Mouse (Mus musculus) limb, embryonic 13.5 days (tissue): ENCODE results near the gene Iqsec1. TPM values are rescaled to one million over a fixed set of nuclear protein-coding genes. Genes with fewer than 3 reads are reported as not detected.

Source experiments
- ATAC-seq: fragments of 200-750 bp; cut with Nextera tagmentation; 2 replicates; pipeline ENCODE4 v1.8.0; 2017; ENCODE audit warnings: low read depth, moderate number of reproducible peaks, moderate TSS enrichment; ENCODE audit not compliant: low FRiP score
- H3K27ac ChIP-seq: fragments of 300-500 bp; sonication (generic); 2 replicates; pipeline ENCODE4 v1.5.1; 2015; ENCODE audit warnings: inconsistent platforms, mild to moderate bottlenecking, moderate library complexity
- H3K27me3 ChIP-seq: fragments of 300-500 bp; sonication (generic); 2 replicates; pipeline ENCODE4 v1.6.1; 2015; ENCODE audit warnings: mild to moderate bottlenecking, inconsistent platforms
- H3K36me3 ChIP-seq: fragments of 300-500 bp; sonication (generic); 2 replicates; pipeline ENCODE4 v1.6.1; 2015; ENCODE audit warnings: inconsistent platforms, mild to moderate bottlenecking, moderate library complexity
- H3K4me1 ChIP-seq: fragments of 300-500 bp; sonication (generic); 2 replicates; pipeline ENCODE4 v1.6.1; 2015; ENCODE audit warnings: inconsistent platforms
- H3K4me2 ChIP-seq: fragments of 300-500 bp; sonication (generic); replicated peaks from 2 replicates; pipeline ENCODE4 v1.6.1; 2015; ENCODE audit warnings: inconsistent platforms, mild to moderate bottlenecking, moderate library complexity
- H3K4me3 ChIP-seq: fragments of 300-500 bp; sonication (generic); 2 replicates; pipeline ENCODE4 v1.5.1; 2015; ENCODE audit warnings: moderate library complexity, mild to moderate bottlenecking, inconsistent platforms
- H3K9ac ChIP-seq: fragments of 300-500 bp; sonication (generic); 2 replicates; pipeline ENCODE4 v1.6.1; 2015; ENCODE audit warnings: mild to moderate bottlenecking, inconsistent platforms
- H3K9me3 ChIP-seq: fragments of 300-500 bp; sonication (generic); 2 replicates; pipeline ENCODE4 v1.6.1; 2016; ENCODE audit warnings: inconsistent platforms
- WGBS: fragments of 180-500 bp; shearing (Covaris S2); methylation state at CpG from one replicate; pipeline ENCODE4 v1.1.7; 2015; 5-methylcytosine and 5-hydroxymethylcytosine counted together
- polyA plus RNA-seq: library from polyadenylated mRNA; unstranded; fragments of >200 nt; fragmentation: Nextera tagmentation; extraction: Ambion mirVana; gene quantifications from 2 replicates; pipeline ENCODE4 v1.2.1, GENCODE M21; 2015

Iqsec1 gene
- polyA plus RNA-seq: 10.3 and 11.1 TPM in 2 replicates

DNA sequence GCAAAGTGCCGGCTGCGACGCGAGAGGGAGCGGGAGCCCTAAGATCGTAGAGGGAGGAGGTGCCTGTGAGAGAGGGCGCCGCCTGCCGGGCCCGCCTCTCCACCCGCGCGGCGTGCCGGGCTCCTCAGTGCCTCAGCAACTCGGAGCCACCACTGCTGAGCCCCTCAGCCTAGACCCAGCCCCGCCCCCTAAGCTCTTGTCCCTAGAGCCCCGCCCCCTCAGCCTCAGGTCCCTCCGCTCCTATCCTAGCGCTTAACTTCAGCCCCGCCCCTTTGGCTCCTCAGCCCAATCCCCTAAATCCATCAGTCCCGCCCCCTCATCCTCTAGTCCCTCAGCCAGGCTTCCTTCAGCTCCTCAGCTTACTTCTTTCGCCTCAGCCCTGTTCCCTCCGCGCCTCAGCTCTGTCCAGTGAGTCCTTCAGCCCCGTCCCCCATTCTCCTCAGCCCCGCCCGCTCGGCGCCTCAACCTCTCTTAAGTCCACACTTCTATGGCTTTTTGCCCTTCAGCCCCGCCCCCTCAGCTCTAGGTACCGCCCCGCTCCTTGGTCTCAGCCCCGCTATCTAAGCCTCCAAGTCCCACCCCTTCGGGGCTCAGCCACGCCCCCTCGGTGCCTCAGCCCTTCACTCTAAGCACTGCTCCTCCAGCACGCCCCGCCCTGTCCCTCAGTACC lies at the start of gene Iqsec1:
Gene Iqsec1 (minus strand): TSS at position 38 of the 670 bp plus-strand sequence.
- Histone ChIP-seq H3K27me3 (peaks cover 24% of the 10 kb centered on the region), H3K4me2 (peak within 1 kb of the TSS; percentile 99), H3K9me3 (peaks cover 7% of the 10 kb centered on the region; the same call in 1 of the 2 replicates), H3K36me3 (no peaks in the 10 kb centered on the region), H3K27ac (peak within 1 kb of the TSS; percentile 22; the same call in 1 of the 2 replicates), H3K4me1 (peaks cover 18% of the 10 kb centered on the region), H3K4me3 (peak within 1 kb of the TSS; percentile 72), H3K9ac (peak within 1 kb of the TSS; percentile 81)
- ATAC-seq: peak; percentile 94
- under 1% methylated on average over 34 of the region's 39 CpGs for WGBS

DNA sequence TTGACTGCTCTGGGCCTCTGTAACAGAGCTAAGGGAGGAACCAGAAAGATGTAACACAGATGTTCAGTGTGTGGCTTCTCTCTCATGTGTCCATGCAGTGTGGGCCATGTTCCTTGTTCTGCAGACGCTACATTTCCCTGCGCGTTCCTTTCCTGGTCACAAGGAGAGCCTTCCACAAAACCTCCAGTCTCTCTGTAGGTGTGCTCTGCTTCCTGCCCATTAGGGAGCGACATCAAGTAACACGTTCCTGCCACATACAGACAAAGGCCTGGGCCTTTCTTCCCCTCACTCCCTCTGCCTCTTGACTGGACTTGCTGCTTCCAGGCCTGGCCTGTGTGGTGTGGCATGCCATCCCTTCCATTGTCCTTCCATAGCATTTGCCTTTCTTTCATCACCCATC lies 39.8 kb upstream of the Iqsec1 start:
- Histone ChIP-seq H3K4me3 (no peak overlapping the region), H3K9me3 (no peaks in the 10 kb centered on the region), H3K36me3 (no peaks in the 10 kb centered on the region), H3K27me3 (no peaks in the 10 kb centered on the region), H3K27ac (no peak overlapping the region), H3K4me1 (peaks cover 20% of the 10 kb centered on the region), H3K4me2 (no peak overlapping the region), H3K9ac (no peak overlapping the region)
- WGBS: 77% methylated on average over 5 of the region's 5 CpGs
- no peak for ATAC-seq

DNA sequence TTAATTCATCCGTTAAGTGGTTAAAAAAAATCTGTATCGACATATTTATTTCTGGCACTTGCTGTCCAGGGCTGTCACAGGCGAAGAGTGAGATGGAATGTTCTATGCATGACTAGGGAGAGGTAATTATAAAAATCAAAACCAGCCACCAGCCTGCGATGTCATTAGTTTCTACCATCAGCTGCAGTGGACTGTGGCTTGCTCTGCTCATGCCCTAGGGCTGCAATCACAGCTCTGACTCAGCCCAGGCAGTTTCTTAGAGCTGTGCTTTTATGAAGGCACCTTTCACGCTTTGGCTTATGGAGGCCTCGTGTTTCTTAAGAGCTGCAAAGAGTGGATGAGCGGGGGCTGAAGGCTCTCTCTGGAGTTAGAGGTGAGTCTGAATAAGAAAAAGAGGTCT lies 32.3 kb upstream of the Iqsec1 start:
- WGBS: 28% methylated on average over 7 of the region's 7 CpGs
- Histone ChIP-seq H3K4me1 (peaks cover 33% of the 10 kb centered on the region), H3K36me3 (no peaks in the 10 kb centered on the region), H3K4me2 (no peak overlapping the region), H3K9me3 (no peaks in the 10 kb centered on the region), H3K27me3 (no peaks in the 10 kb centered on the region), H3K9ac (no peak overlapping the region), H3K4me3 (no peak overlapping the region), H3K27ac (peak overlapping the region; percentile 2; the same call in 1 of the 2 replicates)
- ATAC-seq: peak; percentile 45; the same call in 1 of the 2 replicates

- 85% methylated on average over 7 of the region's 7 CpGs for WGBS
Observed at GRCm38 (mm10) chr6:91016600-91017230, 28.2 kb upstream of the Iqsec1 start.

GRCm38 (mm10) chr6:91014198-91014958 lies 25.9 kb upstream of the Iqsec1 start:
- Histone ChIP-seq H3K4me3 (no peak overlapping the region), H3K4me2 (no peak overlapping the region), H3K36me3 (no peaks in the 10 kb centered on the region), H3K9me3 (no peaks in the 10 kb centered on the region), H3K27ac (no peak overlapping the region), H3K9ac (no peak overlapping the region), H3K27me3 (no peaks in the 10 kb centered on the region), H3K4me1 (0 out of 2 replicates have a peak, but pooled peaks cover 6% of the 10 kb centered on the region)
- no peak for ATAC-seq
- 64% methylated on average over 9 of the region's 9 CpGs for WGBS

More at GRCm38 (mm10) chr6:91016600-91017230, 28.2 kb upstream of the Iqsec1 start:
- H3K4me3 ChIP-seq: no peak overlapping the region
- H3K27me3 ChIP-seq: no peaks in the 10 kb centered on the region
- ATAC-seq: no peak
- peaks cover 19% of the 10 kb centered on the region; the same call in 1 of the 2 replicates for H3K4me1 ChIP-seq
- H3K27ac ChIP-seq: no peak overlapping the region
- no peaks in the 10 kb centered on the region for H3K36me3 ChIP-seq
- no peak overlapping the region for H3K4me2 ChIP-seq
- no peaks in the 10 kb centered on the region for H3K9me3 ChIP-seq
- H3K9ac ChIP-seq: no peak overlapping the region

DNA sequence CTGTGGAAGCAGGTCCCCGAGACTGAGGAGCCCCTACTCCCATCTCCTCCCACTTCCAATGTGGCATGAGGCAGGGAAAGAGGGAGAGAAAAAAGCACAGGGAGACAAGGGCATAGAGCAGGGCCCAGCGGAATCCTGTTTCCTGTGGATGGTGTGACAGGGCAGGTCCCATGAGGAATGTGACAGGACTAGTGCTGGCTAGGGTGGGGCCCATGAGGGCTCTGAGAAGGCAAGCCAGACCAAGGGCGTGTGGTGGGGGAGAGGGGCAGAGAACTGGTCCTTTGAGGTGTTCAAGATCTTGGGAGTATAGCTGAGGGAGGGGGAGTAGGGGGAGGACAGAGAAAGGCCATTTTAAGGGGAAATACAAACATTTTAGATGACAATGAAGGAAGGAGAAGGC lies 24.0 kb upstream of the Iqsec1 start:
- Histone ChIP-seq H3K27me3 (no peaks in the 10 kb centered on the region), H3K36me3 (no peaks in the 10 kb centered on the region), H3K4me1 (0 out of 2 replicates have a peak, but pooled peaks cover 6% of the 10 kb centered on the region), H3K4me2 (no peak overlapping the region), H3K27ac (no peak overlapping the region), H3K9ac (no peak overlapping the region), H3K9me3 (no peaks in the 10 kb centered on the region), H3K4me3 (no peak overlapping the region)
- no peak for ATAC-seq
- 61% methylated on average over 3 of the region's 3 CpGs for WGBS

GRCm38 (mm10) chr6:91011568-91011967 lies 23.1 kb upstream of the Iqsec1 start:
- H3K27me3 ChIP-seq: no peaks in the 10 kb centered on the region
- no peak overlapping the region for H3K4me3 ChIP-seq
- no peak overlapping the region for H3K4me2 ChIP-seq
- H3K4me1 ChIP-seq: 0 out of 2 replicates have a peak, but pooled peaks cover 6% of the 10 kb centered on the region
- WGBS: 53% methylated on average over 4 of the region's 4 CpGs
- ATAC-seq: no peak
- no peak overlapping the region for H3K27ac ChIP-seq
- no peaks in the 10 kb centered on the region for H3K9me3 ChIP-seq
- no peak overlapping the region for H3K9ac ChIP-seq
- no peaks in the 10 kb centered on the region for H3K36me3 ChIP-seq

- Histone ChIP-seq H3K9ac (no peak overlapping the region), H3K27me3 (no peaks in the 10 kb centered on the region), H3K4me2 (no peak overlapping the region), H3K4me1 (no peaks in the 10 kb centered on the region), H3K4me3 (no peak overlapping the region), H3K9me3 (no peaks in the 10 kb centered on the region), H3K27ac (no peak overlapping the region), H3K36me3 (no peaks in the 10 kb centered on the region)
- 82% methylated on average over 3 of the region's 3 CpGs for WGBS
- no peak for ATAC-seq
Observed at GRCm38 (mm10) chr6:91008284-91008830, 19.9 kb upstream of the Iqsec1 start.

GRCm38 (mm10) chr6:91007207-91007606 lies 18.7 kb upstream of the Iqsec1 start:
- no peak overlapping the region for H3K9ac ChIP-seq
- no peaks in the 10 kb centered on the region for H3K9me3 ChIP-seq
- no peaks in the 10 kb centered on the region for H3K36me3 ChIP-seq
- no peaks in the 10 kb centered on the region for H3K4me1 ChIP-seq
- 58% methylated on average over 2 of the region's 2 CpGs for WGBS
- H3K27ac ChIP-seq: no peak overlapping the region
- H3K27me3 ChIP-seq: no peaks in the 10 kb centered on the region
- ATAC-seq: no peak
- H3K4me2 ChIP-seq: no peak overlapping the region
- no peak overlapping the region for H3K4me3 ChIP-seq

GRCm38 (mm10) chr6:91004157-91004556 lies 15.7 kb upstream of the Iqsec1 start:
- no peak overlapping the region for H3K27ac ChIP-seq
- no peak overlapping the region for H3K9ac ChIP-seq
- WGBS: 88% methylated on average over 2 of the region's 2 CpGs
- peaks cover 10% of the 10 kb centered on the region for H3K4me1 ChIP-seq
- no peak overlapping the region for H3K4me3 ChIP-seq
- no peak overlapping the region for H3K4me2 ChIP-seq
- ATAC-seq: no peak
- H3K36me3 ChIP-seq: no peaks in the 10 kb centered on the region
- H3K27me3 ChIP-seq: 0 out of 2 replicates have a peak, but pooled peaks cover 8% of the 10 kb centered on the region
- H3K9me3 ChIP-seq: no peaks in the 10 kb centered on the region

DNA sequence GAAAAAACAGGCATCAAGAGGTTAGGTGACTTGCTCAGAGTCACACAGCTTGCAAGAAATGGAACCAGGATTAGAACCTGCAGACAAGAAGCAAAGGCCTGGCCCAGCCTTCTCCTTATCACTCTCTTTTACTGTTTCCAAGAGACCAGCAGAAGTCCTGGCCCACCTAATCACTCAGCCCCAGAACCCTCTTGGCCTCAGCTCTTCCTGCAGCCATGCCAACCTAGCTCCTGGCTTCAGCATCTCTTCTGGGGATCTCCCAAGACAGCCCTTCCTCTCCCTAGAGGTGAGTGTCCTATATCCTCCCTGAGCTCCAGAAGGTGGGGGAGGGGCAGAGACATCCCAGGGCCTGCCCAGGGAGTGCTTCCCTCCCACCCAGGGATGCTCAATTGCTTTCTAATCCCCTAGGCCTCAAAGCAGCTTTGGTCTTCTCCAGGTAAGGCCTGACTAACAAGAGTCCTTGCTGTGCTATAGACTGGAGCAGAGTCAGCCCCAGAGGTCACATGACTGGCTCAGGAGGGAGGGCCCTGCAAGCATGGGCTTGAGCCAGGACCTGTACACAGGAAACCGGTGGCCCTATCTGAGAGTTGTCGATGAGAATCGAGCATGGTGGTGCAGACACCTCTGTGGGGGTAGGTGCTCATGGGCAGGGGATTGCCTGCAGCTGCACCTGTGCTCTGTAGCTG lies 15.0 kb upstream of the Iqsec1 start:
- Histone ChIP-seq H3K4me1 (peaks cover 10% of the 10 kb centered on the region), H3K9me3 (no peaks in the 10 kb centered on the region), H3K4me2 (no peak overlapping the region), H3K9ac (no peak overlapping the region), H3K27ac (no peak overlapping the region), H3K36me3 (no peaks in the 10 kb centered on the region), H3K27me3 (0 out of 2 replicates have a peak, but pooled peaks cover 8% of the 10 kb centered on the region), H3K4me3 (no peak overlapping the region)
- 27% methylated on average over 3 of the region's 3 CpGs for WGBS
- ATAC-seq: no peak
